21 mouse cellular contexts compared by ENCODE assay signal in genomic region chrX:142359031-142359430, GRCm38 (mm10). TPM values are rescaled to one million over a fixed set of nuclear protein-coding genes. Genes with fewer than 3 reads are reported as not detected.
DNase-seq lines count a peak whose midpoint lies in the region; ATAC-seq lines count a peak whose summit lies in the region.
"Had no signal": no experiment of that assay in that cellular context is flagged by ENCODE, and none has a peak within 500 bp of the region (broad histone marks: within the 10 kb centered on the region; RNA-seq: fewer than 3 reads in every experiment).

No protein-coding gene starts in this region.

- H3K27ac ChIP-seq in heart, embryonic 13.5 days (replicated peaks): no peak overlapping the region; the same call in 1 of the 2 replicates
- peak overlapping the region; percentile 86 for H3K27ac ChIP-seq in liver, embryonic 15.5 days (replicated peaks)
- H3K27ac ChIP-seq: embryonic facial prominence, embryonic 13.5 days; forebrain, embryonic 10.5 days; hindbrain, embryonic 13.5 days; kidney, embryonic 15.5 days; midbrain, embryonic 15.5 days had no signal

- no peak overlapping the region for H3K9ac ChIP-seq in heart, embryonic 13.5 days
- H3K9ac ChIP-seq in liver, embryonic 15.5 days: no peak overlapping the region
- H3K9ac ChIP-seq: embryonic facial prominence, embryonic 13.5 days; hindbrain, embryonic 13.5 days; kidney, embryonic 15.5 days; midbrain, embryonic 15.5 days had no signal

- H3K36me3 ChIP-seq in heart, embryonic 13.5 days: no peaks in the 10 kb centered on the region
- no peaks in the 10 kb centered on the region for H3K36me3 ChIP-seq in liver, embryonic 15.5 days (replicated peaks)
- H3K36me3 ChIP-seq: embryonic facial prominence, embryonic 13.5 days; forebrain, embryonic 10.5 days; hindbrain, embryonic 13.5 days; kidney, embryonic 15.5 days; midbrain, embryonic 15.5 days had no signal

- H3K9me3 ChIP-seq in heart, embryonic 13.5 days: no peaks in the 10 kb centered on the region
- H3K9me3 ChIP-seq in liver, embryonic 15.5 days (replicated peaks): no peaks in the 10 kb centered on the region
- H3K9me3 ChIP-seq: embryonic facial prominence, embryonic 13.5 days; forebrain, embryonic 10.5 days; hindbrain, embryonic 13.5 days; kidney, embryonic 15.5 days; megakaryocyte, embryonic 14.5 days; midbrain, embryonic 15.5 days had no signal

- H3K4me1 ChIP-seq in heart, embryonic 13.5 days: no peaks in the 10 kb centered on the region
- peaks cover 29% of the 10 kb centered on the region for H3K4me1 ChIP-seq in liver, embryonic 15.5 days (replicated peaks)
- H3K4me1 ChIP-seq: embryonic facial prominence, embryonic 13.5 days; forebrain, embryonic 10.5 days; hindbrain, embryonic 13.5 days; kidney, embryonic 15.5 days; megakaryocyte, embryonic 14.5 days; midbrain, embryonic 15.5 days had no signal

- no peak overlapping the region for H3K4me3 ChIP-seq in heart, embryonic 13.5 days
- no peak overlapping the region; the same call in 1 of the 2 replicates for H3K4me3 ChIP-seq in liver, embryonic 15.5 days (replicated peaks)
- H3K4me3 ChIP-seq: embryonic facial prominence, embryonic 13.5 days; forebrain, embryonic 10.5 days; hindbrain, embryonic 13.5 days; kidney, embryonic 15.5 days; megakaryocyte, embryonic 14.5 days; midbrain, embryonic 15.5 days; myocyte had no signal

- H3K4me2 ChIP-seq in heart, embryonic 13.5 days: peak overlapping the region; percentile 9; the same call in 1 of the 2 replicates
- H3K4me2 ChIP-seq in liver, embryonic 15.5 days: peak overlapping the region; percentile 55
- H3K4me2 ChIP-seq: embryonic facial prominence, embryonic 13.5 days; heart, embryonic 11.5 days; hindbrain, embryonic 13.5 days; kidney, embryonic 15.5 days; midbrain, embryonic 15.5 days had no signal

- 51% methylated on average over 7 of the region's 7 CpGs for WGBS in heart, embryonic 13.5 days
- 38% methylated on average over 7 of the region's 7 CpGs for whole genome bisulfite sequencing in liver, embryonic 15.5 days (ENCODE audit: insufficient replicate concordance)

- H3K27me3 ChIP-seq in heart, embryonic 13.5 days (replicated peaks): no peaks in the 10 kb centered on the region
- no peaks in the 10 kb centered on the region for H3K27me3 ChIP-seq in liver, embryonic 15.5 days
- H3K27me3 ChIP-seq: hindbrain, embryonic 13.5 days; megakaryocyte, embryonic 14.5 days; midbrain, embryonic 15.5 days had no signal

- DNase-seq in heart, adult 11 months: no peak
- DNase-seq in adipocyte (ENCODE audit: low spot score): peak; percentile 37
- no peak for DNase-seq in kidney, adult 9 months
- no peak for DNase-seq in kidney, postnatal 36 days
- no peak for DNase-seq in kidney, adult 18-20 months
- DNase-seq: adrenal gland, postnatal 36 days; cerebellum, adult 9-11 months had no signal

- ATAC-seq in heart, embryonic 13.5 days (ENCODE audit: extremely low read depth, insufficient number of reproducible peaks, low FRiP score, low TSS enrichment): no peak
- peak; percentile 92 for ATAC-seq in erythroid progenitor cell, adult 5-6 weeks (replicated peaks; ENCODE audit: low FRiP score, poor library complexity, severe bottlenecking)
- ATAC-seq in liver, embryonic 15.5 days (ENCODE audit: insufficient read depth): peak; percentile 99
- ATAC-seq: lung, postnatal 0 days; midbrain, embryonic 15.5 days had no signal

RNA-seq across cellular contexts. Expression of gene Acsl4, which starts 31.3 kb away (rescaled TPM):
- 12.8 and 13.0 TPM in 2 replicates for polyA plus RNA-seq in heart, embryonic 13.5 days (2015; fragmentation: Nextera tagmentation; extraction: Ambion mirVana)
- total RNA-seq in erythroid progenitor cell, adult 5-6 weeks (2015; ENCODE audit: low replicate concordance): 22.7 and 33.5 TPM in 2 replicates
- total RNA-seq in erythroid progenitor cell, adult 5-6 weeks (2017; ENCODE audit: low replicate concordance): 22.7 and 27.5 TPM in 2 replicates
- 12.7 and 13.4 TPM in 2 replicates for polyA plus RNA-seq in liver, embryonic 15.5 days (2015; fragmentation: Nextera tagmentation; extraction: Ambion mirVana)

RNA-seq across cellular contexts. Expression of gene Kcne1l, which starts 52.9 kb away (rescaled TPM):
- polyA plus RNA-seq in heart, embryonic 13.5 days (2015; fragmentation: Nextera tagmentation; extraction: Ambion mirVana): 21.2 and 23.0 TPM in 2 replicates
- total RNA-seq in erythroid progenitor cell, adult 5-6 weeks (2015; ENCODE audit: low replicate concordance): not detected in 2 replicates
- not detected in 2 replicates for total RNA-seq in erythroid progenitor cell, adult 5-6 weeks (2017; ENCODE audit: low replicate concordance)
- 1.0 and 1.3 TPM in 2 replicates for polyA plus RNA-seq in liver, embryonic 15.5 days (2015; fragmentation: Nextera tagmentation; extraction: Ambion mirVana)
- polyA plus RNA-seq: activated CD4-positive, CD25-positive, alpha-beta regulatory T cell, adult 4 months; small intestine, adult 2 months had no signal
